ENCODE assay signal across 10 mouse cellular contexts in genomic region chr9:43944816-43945741, GRCm38 (mm10).
DNase-seq lines count a peak whose midpoint lies in the region; ATAC-seq lines count a peak whose summit lies in the region.
"Had no signal": no experiment of that assay in that cellular context is flagged by ENCODE, and none has a peak within 500 bp of the region (broad histone marks: within the 10 kb centered on the region; RNA-seq: fewer than 3 reads in every experiment).

No protein-coding gene starts in this region.

- H3K27ac ChIP-seq in heart, embryonic 15.5 days: peak overlapping the region; percentile 84

- no peak overlapping the region for H3K4me3 ChIP-seq in heart, embryonic 15.5 days
- H3K4me3 ChIP-seq: erythroblast, embryonic 14.5 days had no signal

- H3K27me3 ChIP-seq in heart, embryonic 15.5 days: no peaks in the 10 kb centered on the region

- 32% methylated on average over 13 of the region's 13 CpGs for WGBS in heart, embryonic 15.5 days

- H3K4me2 ChIP-seq in heart, embryonic 15.5 days: peak overlapping the region; percentile 39

- no peaks in the 10 kb centered on the region for H3K9me3 ChIP-seq in heart, embryonic 15.5 days (replicated peaks)

- no peaks in the 10 kb centered on the region for H3K36me3 ChIP-seq in heart, embryonic 15.5 days

- peak; percentile 16 for DNase-seq in gastrocnemius, adult 18-20 months (ENCODE audit: low spot score)
- DNase-seq in gastrocnemius, adult 8-10 months (ENCODE audit: low spot score in 2 of 2): no peak
- DNase-seq in 3T3-L1 (ENCODE audit: low read depth, low spot score): peak; percentile 99
- peak; percentile 32 for DNase-seq in cerebellum, adult 9-11 months
- no peak for DNase-seq in retina, embryonic 14.5 days (ENCODE audit: low spot score)
- no peak for DNase-seq in frontal cortex, postnatal 10 days (ENCODE audit: low spot score in 2 of 2)
- no peak for DNase-seq in spleen, adult 18-20 months
- DNase-seq: kidney, adult 11 months had no signal

- H3K4me1 ChIP-seq in heart, embryonic 15.5 days (replicated peaks): peaks cover 33% of the 10 kb centered on the region

- H3K9ac ChIP-seq in heart, embryonic 15.5 days: no peak overlapping the region

- ATAC-seq in heart, embryonic 15.5 days (replicated peaks; ENCODE audit: insufficient number of reproducible peaks, insufficient read depth, low FRiP score, low read depth): peak; percentile 86

Comparison
In these comparisons a context has a peak if more than half of its experiments do, and no peak if none do; other contexts are left out.
1. DNase-seq: peak in gastrocnemius, adult 18-20 months (single experiment), 3T3-L1 (single experiment) and cerebellum, adult 9-11 months (single experiment); none in gastrocnemius, adult 8-10 months (0 of 2), retina, embryonic 14.5 days (single experiment), frontal cortex, postnatal 10 days (0 of 2) and spleen, adult 18-20 months (0 of 2).